Mouse (Mus musculus): ENCODE results near the gene Fgf18.
A peak's percentile ranks its signal among the peaks of the same experiment; 100 is the strongest.

The Fgf18 gene

DNA sequence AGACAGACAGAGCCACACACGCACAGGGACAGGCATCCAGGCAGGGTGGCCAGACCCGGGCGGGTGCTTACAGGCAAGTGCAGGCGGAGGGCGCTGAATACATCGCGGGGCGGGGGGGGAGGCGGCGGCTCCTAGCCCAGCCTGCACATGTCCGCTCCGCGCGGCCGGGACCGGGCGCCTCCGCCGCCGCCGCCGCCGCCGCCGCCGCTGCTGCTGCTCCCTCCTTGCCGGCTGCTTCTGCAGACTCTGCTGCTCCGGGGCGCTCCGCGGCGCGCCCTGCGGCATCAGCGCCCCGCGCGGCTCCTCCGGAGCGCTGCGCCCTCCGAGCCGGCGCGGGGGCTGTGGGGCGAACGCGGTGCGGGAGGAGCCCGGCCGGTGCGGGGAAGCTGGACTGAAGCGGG is at the start of gene Fgf18:
Gene Fgf18 (minus strand): TSS at position 230 of the 401 bp plus-strand sequence.
- peak; percentile 26 for DNase-seq

DNA sequence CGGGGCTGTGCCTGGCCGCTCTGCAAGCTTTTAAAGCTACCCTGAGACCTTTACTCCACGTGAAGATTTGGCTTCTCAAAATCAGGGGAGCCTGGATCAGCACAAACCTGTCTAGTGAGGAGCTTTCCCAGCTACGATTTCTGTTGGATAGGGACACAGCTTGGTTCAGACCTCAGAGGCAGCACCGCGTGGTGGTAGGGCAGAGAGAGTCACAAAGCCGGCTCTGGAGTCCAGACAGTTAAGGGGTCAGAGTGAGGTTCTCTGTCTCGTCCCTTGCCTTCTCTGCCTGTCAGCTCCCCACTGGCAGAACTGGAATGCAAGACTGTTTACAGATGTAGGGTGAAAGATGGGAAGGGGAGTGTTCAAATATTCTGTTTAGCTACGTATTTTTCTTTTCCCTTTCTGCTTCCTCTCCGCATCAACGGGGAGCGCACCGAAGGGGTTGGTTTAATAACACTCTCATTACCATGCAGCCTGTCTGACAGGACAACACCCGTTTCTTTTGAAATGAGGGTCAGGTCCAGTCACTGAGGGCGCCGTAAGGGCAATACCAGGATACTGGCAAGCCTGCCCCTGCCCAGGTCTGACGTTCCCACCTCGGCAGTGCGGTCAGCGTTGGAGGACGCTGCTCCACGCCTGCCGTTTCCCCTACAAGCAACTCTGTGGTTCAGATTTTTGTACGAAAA is 49.4 kb upstream of the Fgf18 start:
- DNase-seq: no peak

DNA sequence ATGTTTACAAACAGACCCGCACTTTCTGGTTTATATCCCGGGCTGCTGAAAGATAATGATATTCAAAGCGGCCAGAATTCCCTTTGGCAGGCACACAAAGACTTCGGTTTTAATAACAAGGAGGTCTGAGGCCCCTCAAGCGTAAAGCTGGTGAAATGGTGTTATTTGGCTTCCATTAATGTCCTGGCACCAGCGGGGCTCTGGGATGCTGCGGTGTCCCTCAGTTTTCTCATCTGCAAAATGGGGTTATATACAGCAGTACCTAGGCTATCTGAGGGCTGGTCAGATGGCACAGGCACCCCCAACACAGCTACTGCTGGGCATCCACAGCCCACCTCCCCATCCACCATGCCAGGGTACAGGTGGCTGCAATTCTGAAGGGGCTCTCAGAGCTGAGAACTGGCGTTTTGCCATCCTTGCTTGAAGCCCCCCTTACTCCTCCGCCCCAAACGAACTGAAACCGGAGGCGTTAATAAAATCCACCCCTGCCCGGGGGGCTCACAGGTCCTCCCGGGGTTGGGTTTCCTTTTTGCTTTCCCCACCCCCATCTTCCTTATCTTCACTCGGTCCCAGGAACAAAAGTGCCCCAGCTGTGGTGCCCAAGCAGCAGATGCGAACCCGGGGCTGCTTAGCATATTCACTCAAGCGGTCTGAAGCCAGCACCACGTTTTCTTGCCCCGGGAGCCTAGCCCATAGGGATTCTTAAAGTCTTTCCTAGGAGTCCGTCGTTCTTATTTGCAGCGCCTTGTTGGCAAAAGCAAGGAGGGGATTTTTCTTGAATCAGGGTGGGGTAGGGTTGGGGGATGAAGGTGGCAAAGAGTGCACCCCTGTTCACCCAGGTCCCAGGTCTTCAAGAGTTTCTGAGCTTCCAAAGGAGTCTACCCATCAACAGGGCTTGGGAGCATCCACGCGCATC is 48.6 kb upstream of the Fgf18 start:
- no peak for DNase-seq

DNA sequence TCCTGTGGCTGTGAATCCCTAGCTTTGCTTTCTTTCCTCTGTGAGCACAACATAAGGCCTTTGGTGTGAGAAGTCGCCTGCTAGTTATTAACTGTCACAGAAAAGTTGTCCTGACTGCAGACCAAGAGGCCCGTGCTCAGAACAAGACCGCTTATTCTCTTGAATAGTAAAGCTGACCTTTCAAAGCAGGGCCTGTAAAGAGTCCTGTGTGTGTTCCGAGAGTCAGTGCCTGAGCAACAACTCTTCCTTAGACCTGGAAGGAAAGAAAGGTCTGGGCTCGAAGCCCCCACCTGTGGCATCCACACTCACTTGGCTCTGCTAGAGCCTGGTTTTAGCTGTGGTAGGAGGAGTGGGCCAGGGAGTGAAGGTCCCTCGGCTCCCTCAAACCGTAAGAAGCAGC is 47.9 kb upstream of the Fgf18 start:
- DNase-seq: no peak

DNA sequence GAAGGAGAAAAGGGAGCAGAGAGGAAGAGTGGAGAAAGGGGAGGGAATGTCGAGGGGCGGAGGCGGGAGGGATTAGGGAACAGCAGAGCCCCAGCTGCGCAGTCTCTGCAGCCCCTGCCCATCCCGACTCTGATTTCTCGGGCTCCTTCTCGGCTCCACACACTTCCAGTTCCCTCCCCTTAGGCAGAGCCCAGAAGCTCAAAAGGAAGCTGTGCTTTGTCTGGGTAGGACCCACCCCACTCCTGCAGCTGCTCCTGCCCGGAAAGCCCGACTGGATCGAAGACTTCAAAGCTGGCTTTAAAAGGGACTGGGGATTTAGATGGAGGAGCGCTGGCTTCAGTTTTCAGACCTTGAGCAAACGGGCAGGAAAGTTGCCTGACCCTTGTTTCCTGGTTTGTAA is 46.5 kb upstream of the Fgf18 start:
- DNase-seq: no peak

DNA sequence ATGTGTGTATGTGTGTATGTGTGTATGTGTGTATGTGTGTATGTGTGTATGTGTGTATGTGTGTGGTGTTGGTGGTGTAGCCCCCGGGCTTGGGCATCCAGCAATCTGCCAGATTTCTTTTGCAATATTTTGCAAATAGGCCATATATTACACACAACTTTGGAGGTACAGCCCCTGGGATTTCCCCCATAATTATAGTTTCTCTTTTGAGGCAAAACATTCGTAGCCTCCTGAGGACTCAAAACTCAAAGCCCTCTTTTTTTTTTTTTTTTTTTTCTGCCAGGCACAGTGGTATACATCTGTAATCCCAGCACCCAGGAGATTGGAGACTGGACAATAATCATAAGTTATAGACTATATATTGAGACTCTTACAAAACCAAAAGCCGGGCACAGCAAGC is 34.6 kb upstream of the Fgf18 start:
- no peak for DNase-seq

DNA sequence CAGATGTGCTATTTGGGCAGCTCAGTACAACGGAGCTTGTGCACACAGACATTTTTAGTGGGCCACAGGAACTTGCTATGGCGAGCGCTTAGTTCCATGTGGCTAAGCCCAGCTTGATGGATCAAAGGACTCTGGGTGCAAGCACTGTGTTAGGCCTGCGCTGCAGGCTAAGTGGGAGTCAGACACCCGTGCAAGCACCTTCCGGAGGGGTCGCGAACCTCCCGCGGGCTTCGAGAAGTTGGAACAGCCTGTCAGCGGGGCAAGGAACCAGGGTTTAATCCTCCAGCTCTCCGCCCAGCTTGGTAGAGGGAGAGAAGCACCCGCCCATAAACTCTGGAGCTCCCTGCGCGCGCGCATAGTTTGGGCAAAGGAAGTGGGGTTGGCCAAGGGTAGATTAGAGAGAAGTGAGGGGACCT is 33.5 kb upstream of the Fgf18 start:
- no peak for DNase-seq

DNA sequence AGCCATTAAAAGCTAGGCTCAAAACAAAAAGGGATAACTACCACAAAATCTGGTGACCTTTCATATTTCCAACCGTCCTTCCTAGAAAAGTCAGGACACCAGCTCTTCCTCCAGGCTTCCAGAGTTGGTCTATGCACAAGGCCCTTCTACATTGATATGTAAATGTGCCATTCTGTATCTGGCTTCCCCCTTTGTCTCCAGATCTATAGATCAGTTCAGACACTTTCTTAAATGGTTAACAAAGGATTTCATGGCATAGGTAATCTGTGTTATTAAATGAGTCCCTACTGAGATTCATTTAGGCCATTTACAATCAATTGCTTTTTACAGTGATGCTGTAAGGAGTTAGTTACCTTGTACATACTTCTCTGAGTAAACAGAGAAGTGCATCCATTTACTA is 32.6 kb upstream of the Fgf18 start:
- no peak for DNase-seq

DNA sequence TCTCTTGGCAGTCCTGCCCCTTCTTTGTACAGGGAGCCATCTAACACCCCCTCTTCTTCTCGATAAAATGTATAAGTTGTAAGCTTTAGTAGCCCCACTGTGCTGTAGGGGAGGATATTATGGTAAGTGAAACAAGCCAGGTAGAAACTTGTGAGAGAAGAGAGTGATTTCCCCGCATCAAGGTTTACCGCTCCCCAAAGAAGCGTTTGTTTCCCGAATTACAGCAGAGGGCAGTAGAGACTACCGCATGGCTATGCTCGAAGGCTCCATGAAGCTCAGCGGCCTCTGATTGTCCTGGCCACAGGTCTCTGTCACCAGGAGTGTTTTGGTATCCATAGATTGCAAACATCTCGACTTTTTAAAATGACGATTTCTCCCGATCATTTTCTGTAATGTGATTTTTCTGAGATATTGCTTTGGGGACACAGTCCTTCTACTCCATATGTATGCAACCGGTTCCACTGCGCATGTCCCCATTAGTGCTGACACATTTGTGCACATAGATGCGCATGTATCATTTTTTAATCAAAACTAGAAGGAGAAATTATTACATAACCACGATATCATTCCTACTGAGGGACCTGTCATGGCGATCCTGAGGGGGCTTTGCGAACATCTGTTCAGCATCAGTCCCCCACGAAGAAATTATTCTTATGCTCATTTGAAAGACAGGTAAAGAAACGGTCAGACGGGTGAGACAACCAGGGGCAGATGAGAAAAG is 29.5 kb upstream of the Fgf18 start:
- peak; percentile 42 for DNase-seq

DNA sequence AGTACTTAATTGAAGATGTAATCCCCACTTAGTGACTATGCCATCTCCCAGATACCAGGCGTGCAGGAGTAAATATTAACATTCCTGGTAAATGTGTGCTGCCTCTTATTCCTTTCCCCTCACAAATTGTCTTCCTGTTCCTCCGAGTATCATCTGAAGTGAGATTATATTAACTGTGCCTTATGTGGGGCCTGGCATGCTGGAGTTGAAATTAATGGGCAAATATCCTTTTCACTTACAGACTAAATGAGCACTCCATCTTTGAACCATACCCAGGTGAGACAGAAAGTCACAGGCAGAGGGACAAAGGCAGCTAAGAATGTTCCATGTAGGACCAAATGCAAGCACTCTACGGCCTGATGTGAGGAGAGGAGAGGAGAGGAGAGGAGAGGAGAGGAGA is 28.6 kb upstream of the Fgf18 start:
- no peak for DNase-seq

DNA sequence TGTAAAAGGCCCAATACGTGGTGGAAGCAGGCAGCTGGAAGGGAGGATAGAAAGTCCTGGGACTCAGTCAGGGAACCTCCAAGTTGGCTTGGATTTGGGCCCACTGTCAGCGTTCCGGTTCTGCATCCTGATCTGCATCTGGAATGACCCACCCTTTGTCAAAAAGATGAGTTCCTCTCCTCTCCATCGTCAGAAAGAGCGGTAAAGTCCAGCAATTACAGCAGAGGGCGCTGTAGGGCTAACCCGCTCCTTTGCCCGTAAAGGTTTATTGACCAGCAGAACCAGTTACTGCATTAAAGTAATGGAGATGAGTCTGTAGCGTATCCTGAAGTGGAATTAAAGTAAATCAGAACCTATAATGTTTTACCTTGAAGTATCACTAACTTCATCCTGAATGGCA is 23.3 kb upstream of the Fgf18 start:
- DNase-seq: peak; percentile 51

DNA sequence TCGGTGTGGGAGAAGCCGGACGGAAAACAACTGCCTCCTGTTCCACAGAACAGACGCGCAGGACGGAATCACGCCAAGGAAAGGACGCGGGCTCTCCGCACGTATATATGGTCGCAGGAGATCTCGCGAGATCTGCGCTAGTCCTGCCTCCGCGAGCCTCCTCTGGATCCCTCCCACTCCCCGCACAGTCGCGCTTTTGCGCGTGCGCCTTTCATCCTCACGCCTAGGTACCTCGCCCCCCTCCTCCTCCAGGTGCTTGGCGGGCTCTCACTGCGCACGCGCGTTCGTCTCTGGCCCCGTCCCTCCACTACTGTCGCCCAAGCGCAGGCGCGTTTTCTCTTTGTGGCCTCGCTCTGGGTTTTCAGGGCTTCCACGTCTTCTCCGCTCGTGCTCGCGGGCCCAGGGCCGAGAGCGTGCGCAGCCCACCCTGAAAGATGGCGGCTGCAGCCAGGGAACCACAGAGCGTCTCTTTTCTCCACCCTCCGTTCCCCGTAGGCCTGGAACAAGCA is 15.9 kb upstream of the Fgf18 start, which contains the start of gene Npm1:
Gene Npm1 (minus strand): TSS at position 209 of the 509 bp plus-strand sequence.
- peak; percentile 100 for DNase-seq

DNA sequence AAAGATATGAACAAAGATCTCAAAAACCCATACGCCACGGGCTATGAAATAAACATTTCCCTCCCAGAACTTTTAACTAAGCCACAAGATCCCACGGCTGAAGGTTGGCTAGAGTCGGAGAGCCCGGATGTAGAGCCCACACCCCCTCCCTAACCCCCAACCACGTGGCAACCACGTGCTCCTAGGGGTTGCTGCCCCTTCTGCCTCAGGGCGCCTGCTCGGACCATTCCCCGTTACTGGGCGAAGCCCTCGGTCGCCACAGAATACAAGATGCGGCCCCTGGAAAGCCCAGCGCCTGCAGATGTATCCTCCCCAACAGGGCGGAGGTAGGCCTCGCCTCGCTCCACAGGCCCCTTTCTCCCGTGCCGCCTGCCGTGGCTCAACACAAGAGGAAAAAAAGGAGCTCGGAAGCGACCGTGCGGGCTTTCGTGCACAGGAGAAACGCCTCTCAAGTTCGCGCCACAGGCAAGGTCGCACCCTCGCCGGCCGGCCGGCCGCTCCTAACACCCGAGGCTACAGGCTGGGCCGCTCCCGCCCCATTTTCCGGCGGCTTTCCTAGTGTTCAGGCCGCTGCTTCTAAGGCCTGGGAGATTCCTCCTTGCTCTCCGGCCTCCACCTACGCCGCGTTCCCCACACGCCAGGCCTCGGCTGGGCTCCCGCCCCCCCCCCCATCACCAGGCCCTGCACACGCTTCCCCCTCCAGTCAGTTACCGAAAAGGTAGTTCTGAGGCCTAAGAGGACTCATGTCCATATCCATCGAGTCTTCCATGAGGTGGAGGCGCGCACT is 15.2 kb upstream of the Fgf18 start:
- DNase-seq: peak; percentile 76

DNA sequence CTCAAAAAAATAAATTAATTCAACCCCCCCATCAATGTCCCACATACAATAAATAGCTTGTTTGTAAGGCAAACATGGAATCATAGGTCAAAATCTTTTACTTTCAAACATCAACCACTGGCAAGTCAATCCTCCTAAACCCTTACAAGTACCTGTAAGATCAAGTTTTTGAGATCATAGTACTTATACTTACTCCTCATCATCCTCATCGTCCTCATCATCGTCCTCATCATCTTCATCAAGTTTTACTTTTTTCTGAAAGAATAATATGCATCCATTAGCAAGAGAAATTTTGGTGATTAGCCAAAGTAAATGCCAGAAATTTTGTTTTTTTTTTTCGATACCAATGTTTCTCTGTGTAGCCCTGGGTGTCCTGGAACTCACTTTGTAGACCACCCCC is 12.5 kb upstream of the Fgf18 start:
- DNase-seq: no peak

DNA sequence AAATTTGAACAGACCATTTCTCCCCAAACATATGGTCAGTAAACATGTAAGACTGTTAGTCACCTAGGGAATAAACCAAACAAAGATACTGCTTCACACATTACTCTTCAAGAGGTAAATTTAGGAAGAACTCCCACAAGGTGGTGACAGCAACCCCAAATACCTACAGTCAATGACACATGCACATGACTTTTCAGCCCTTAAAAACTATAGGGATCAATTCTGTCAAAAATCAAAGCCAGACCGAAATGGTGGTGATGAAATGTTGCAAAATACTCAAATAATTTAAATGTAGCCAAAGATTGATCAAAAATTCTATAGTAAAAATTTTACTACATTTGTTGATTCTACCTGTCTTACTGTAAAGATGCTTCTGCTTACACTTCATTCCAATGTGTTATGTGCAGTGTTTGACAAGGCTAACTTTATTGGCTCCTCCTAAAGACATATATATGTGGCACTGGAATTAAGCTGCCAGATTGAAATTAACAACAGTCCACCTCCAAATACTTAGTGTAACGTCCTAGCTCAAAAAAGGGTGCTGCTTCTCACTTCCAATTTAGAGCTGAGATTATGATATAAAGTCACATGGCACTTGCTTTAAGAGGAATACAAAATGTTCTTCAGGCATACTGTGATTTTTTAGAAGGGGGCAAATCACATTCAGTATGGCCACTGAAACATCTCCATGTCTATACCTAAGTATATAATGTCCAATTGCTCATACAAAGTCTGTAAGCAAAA is 10.4 kb upstream of the Fgf18 start:
- no peak for DNase-seq

DNA sequence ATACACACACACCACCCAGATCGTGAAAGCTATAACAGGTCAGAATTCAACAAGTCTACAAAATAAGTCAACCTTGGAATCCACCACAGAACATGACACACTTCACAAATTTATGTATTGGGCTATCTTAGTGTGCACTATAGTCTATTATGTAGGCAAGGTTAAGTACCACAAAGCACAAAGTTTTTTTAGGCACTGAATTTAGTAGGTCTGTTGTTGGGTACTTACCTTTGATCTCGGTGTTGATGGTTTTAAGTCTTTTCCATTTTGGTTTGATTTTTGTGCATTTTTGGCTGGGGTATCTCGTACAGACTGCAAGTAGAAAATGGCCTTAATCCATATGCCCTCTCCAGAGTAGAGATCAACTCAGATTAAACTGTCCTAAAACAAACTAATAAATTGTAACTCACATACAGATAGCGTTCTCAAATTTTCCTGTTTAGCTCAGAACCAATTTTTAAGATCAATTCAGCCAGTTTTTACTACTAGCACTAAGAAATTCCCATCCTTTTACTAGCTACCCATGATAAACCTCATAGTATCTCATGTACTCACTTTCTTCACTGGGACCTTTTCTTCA is 9.3 kb upstream of the Fgf18 start:
- no peak for DNase-seq

DNA sequence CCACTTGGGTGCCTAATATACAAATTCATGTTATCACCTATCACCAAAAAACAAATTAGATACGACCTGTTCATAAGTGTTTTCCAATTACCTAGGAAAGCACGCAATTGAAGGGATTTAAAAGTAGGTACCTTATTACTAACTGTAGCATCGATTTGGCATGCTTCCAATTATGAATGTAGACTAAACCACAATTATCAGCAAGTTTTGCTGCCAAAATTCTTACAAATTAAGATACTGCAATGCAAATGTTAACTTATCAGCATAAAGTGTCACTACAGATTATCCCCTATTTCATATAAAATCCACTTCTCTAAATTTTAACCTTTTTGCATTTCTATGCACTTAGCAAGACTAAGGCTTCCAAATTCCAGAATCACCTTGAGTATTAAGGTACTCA is 7.3 kb upstream of the Fgf18 start:
- DNase-seq: no peak

DNA sequence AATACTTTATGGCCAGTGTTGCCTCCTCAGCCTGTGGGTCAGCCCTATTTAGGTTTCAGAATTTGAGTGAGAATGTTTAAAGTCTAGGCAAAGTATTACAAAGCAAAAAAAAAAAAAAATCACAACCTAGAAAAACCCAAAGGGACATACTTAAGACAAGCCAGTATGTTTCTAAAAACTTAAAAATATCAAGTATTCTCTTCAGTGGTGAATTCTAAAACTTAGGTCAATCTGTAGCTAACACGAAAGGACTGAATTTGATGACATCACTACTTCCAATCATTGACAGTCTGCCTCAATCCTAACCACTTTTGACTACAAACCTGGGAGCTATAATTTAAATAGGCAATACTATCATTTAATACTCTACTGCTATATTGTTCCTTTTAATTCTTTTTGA is 5.8 kb upstream of the Fgf18 start:
- DNase-seq: no peak

DNA sequence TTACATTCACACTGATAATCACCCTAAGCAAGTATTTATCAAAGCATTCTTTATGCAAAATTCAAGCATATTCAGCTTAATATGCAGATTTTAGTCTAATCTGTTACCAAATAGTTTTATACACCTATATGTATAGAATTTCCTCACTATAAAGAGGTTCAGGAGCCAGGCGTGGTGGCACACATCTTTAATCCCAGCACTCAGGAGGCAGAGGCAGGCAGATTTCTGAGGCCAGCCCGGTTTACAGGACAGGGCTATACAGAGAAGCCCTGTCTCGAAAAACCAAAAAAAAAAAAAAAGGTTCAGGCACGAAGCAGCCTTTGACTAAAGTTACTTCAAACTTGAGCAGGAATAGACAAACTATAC is 4.6 kb upstream of the Fgf18 start:
- DNase-seq: no peak

DNA sequence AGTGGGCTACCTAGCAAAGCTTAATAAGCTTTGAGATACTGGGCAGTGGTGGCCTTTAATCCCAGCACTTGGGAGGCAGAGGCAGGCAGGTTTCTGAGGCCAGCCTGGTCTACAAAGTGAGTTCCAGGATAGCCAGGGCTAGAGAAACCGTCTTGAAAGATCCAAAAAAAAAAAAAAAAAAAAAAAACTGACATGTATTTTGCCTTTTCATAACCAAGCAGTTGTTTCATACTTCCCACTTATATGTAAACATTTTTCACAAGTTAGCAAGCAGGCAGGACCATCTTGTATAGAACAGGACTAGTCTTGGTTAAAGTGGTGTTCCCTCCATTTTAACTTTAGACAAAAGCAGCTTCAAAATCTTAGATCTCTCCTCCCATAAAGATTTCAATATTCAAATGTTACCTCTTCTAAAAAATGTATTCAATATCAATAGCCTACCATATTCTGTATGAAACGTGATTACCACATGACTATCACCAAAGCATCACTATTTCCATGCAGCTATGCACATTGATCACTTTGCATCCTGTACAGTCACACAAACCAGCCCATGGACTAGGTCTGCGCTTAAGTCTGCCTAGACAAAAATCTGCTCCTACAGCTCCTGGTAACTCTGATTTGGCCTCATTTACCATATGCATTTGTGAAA is 4.1 kb upstream of the Fgf18 start:
- DNase-seq: no peak

DNA sequence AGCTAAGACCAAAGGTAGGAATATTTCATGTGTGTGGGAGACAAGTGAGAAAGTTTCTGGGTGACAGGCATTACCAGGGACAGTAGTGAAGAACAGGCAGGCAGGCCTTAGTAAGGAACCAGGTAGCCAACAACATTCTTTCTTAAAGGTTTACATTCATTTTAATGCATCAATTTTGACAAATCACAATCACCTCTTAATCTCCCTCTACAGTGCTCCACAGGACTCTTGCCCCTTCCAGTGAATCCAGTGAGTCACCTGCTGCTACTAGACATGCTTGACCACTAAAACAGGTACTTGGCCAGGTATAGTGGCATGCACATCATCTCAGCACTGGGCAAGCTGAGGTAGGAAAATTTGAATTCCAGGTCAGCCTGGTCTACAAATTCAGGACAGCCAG is 3.2 kb upstream of the Fgf18 start:
- no peak for DNase-seq

Data from kidney, adult 9 months (tissue).